Mouse (Mus musculus) E14TG2a.4 (cell line): ENCODE data around the gene Cfap58.

Experiments used
- H3K27me3 ChIP-seq: 2 replicates; pipeline ENCODE4 v1.6.1; 2014; ENCODE audit warnings: low read length, control low read depth; ENCODE audit not compliant: insufficient read depth
- H3K36me3 ChIP-seq: 2 replicates; pipeline ENCODE4 v1.6.1; 2014; ENCODE audit warnings: low read length, control low read depth; ENCODE audit not compliant: insufficient read depth
- H3K4me1 ChIP-seq: replicated peaks from 2 replicates; pipeline ENCODE4 v1.6.1; 2014; ENCODE audit warnings: low read depth, low read length, control low read depth
- H3K4me3 ChIP-seq: replicated peaks from 2 replicates; pipeline ENCODE4 v1.5.1; 2014; ENCODE audit warnings: mild to moderate bottlenecking, low read length
- H3K9me3 ChIP-seq: 2 replicates; pipeline ENCODE4 v1.6.1; 2014; ENCODE audit warnings: low read length, control low read depth
- CTCF ChIP-seq: conservative IDR thresholded peaks from 2 replicates; pipeline ENCODE4 v1.5.1; 2014; ENCODE audit warnings: low read length
- NANOG ChIP-seq: IDR thresholded peaks from 2 replicates; pipeline ENCODE4 v1.6.1; 2014; ENCODE audit warnings: borderline replicate concordance, low read length, mixed read lengths
- POU5F1 ChIP-seq: IDR thresholded peaks from 2 replicates; pipeline ENCODE4 v1.6.1; 2014; ENCODE audit warnings: low read length, borderline replicate concordance

Gene Cfap58

GRCm38 (mm10) chr19:47900558-47900957 is 36.9 kb upstream of the Cfap58 start:
- peaks cover 26% of the 10 kb centered on the region; the same call in 1 of the 2 replicates for H3K27me3 ChIP-seq
- no peaks in the 10 kb centered on the region for H3K36me3 ChIP-seq
- no peak overlapping the region for H3K4me3 ChIP-seq
- peaks cover 23% of the 10 kb centered on the region for H3K4me1 ChIP-seq
- 0 out of 2 replicates have a peak, but pooled peaks cover 8% of the 10 kb centered on the region for H3K9me3 ChIP-seq
- no peak for TF ChIP-seq CTCF
- no peak for TF ChIP-seq POU5F1

- H3K4me1 ChIP-seq = peaks cover 26% of the 10 kb centered on the region
Measured at GRCm38 (mm10) chr19:47902316-47903201, 34.9 kb upstream of the Cfap58 start.

GRCm38 (mm10) chr19:47903679-47904078 is 33.8 kb upstream of the Cfap58 start:
- H3K4me1 ChIP-seq = peaks cover 32% of the 10 kb centered on the region
- H3K27me3 ChIP-seq = peaks cover 20% of the 10 kb centered on the region; the same call in 1 of the 2 replicates
- TF ChIP-seq POU5F1 (no peak), CTCF (no peak), NANOG (no peak)
- H3K9me3 ChIP-seq = no peaks in the 10 kb centered on the region
- no peaks in the 10 kb centered on the region for H3K36me3 ChIP-seq
- H3K4me3 ChIP-seq = no peak overlapping the region

More at GRCm38 (mm10) chr19:47902316-47903201, 34.9 kb upstream of the Cfap58 start:
- Histone ChIP-seq H3K27me3 (peaks cover 19% of the 10 kb centered on the region; the same call in 1 of the 2 replicates), H3K36me3 (no peaks in the 10 kb centered on the region), H3K4me3 (no peak overlapping the region), H3K9me3 (0 out of 2 replicates have a peak, but pooled peaks cover 5% of the 10 kb centered on the region)
- TF ChIP-seq CTCF (no peak), NANOG (no peak), POU5F1 (no peak)

- H3K4me1 ChIP-seq = peaks cover 43% of the 10 kb centered on the region
- peaks cover 25% of the 10 kb centered on the region for H3K27me3 ChIP-seq
- H3K9me3 ChIP-seq = no peaks in the 10 kb centered on the region
- H3K4me3 ChIP-seq = no peak overlapping the region
- TF ChIP-seq POU5F1 (no peak), NANOG (no peak), CTCF (no peak)
- H3K36me3 ChIP-seq = no peaks in the 10 kb centered on the region
Measured at GRCm38 (mm10) chr19:47905081-47905480, 32.4 kb upstream of the Cfap58 start.

GRCm38 (mm10) chr19:47905603-47906002 is 31.9 kb upstream of the Cfap58 start:
- H3K27me3 ChIP-seq = peaks cover 30% of the 10 kb centered on the region
- H3K4me3 ChIP-seq = no peak overlapping the region
- TF ChIP-seq NANOG = no peak
- TF ChIP-seq POU5F1 = no peak
- TF ChIP-seq CTCF = no peak
- peaks cover 44% of the 10 kb centered on the region for H3K4me1 ChIP-seq
- H3K36me3 ChIP-seq = no peaks in the 10 kb centered on the region
- H3K9me3 ChIP-seq = no peaks in the 10 kb centered on the region

GRCm38 (mm10) chr19:47907596-47907995 is 29.9 kb upstream of the Cfap58 start:
- Histone ChIP-seq H3K36me3 (no peaks in the 10 kb centered on the region), H3K4me1 (peaks cover 36% of the 10 kb centered on the region), H3K27me3 (peaks cover 30% of the 10 kb centered on the region), H3K4me3 (no peak overlapping the region), H3K9me3 (no peaks in the 10 kb centered on the region)
- no peak for TF ChIP-seq NANOG
- no peak for TF ChIP-seq CTCF
- no peak for TF ChIP-seq POU5F1

GRCm38 (mm10) chr19:47908961-47909371 is 28.5 kb upstream of the Cfap58 start:
- Histone ChIP-seq H3K4me3 (no peak overlapping the region), H3K4me1 (peaks cover 26% of the 10 kb centered on the region), H3K36me3 (no peaks in the 10 kb centered on the region), H3K27me3 (peaks cover 25% of the 10 kb centered on the region), H3K9me3 (no peaks in the 10 kb centered on the region)
- TF ChIP-seq POU5F1 (no peak), NANOG (no peak), CTCF (no peak)

- Histone ChIP-seq H3K9me3 (no peaks in the 10 kb centered on the region), H3K4me3 (peak overlapping the region; percentile 43), H3K36me3 (no peaks in the 10 kb centered on the region), H3K27me3 (peaks cover 25% of the 10 kb centered on the region), H3K4me1 (peaks cover 26% of the 10 kb centered on the region)
- TF ChIP-seq CTCF (no peak), POU5F1 (no peak), NANOG (no peak)
Measured at GRCm38 (mm10) chr19:47909387-47910116, 27.9 kb upstream of the Cfap58 start.
